Mouse (Mus musculus): ENCODE data around the gene Six5. TPM values are rescaled to one million over a fixed set of nuclear protein-coding genes. Genes with fewer than 3 reads are reported as not detected.

The Six5 gene
- total RNA-seq, 1 experiment = 3.0 TPM

- TF ChIP-seq CHD2 (IDR thresholded peaks at IDR 0.05; ENCODE audit: low read depth, low read length) = no peak
- TF ChIP-seq MAFK (IDR thresholded peaks at IDR 0.05; ENCODE audit: insufficient read depth, low read depth, low read length) = no peak
- TF ChIP-seq HCFC1 (IDR thresholded peaks at IDR 0.05; ENCODE audit: borderline replicate concordance, insufficient read depth, low read length) = no peak
- TF ChIP-seq ZC3H11A (IDR thresholded peaks at IDR 0.05; ENCODE audit: borderline replicate concordance, low read depth, low read length) = no peak
- TF ChIP-seq ZNF384 (IDR thresholded peaks at IDR 0.05; ENCODE audit: low read depth, low read length) = no peak
- Histone ChIP-seq H3K36me3 (ENCODE audit: control insufficient read depth, insufficient read depth, low read length, poor library complexity, severe bottlenecking) (peaks cover 71% of the 10 kb centered on the region), H3K4me1 (ENCODE audit: control insufficient read depth in 2 of 2, insufficient read depth in 2 of 2, low read length in 2 of 2, poor library complexity in 1 of 2) (peaks cover 0 to 6% of the 10 kb centered on the region in 2 experiments; a peak in 1 of 4 replicates), H3K9me3 (ENCODE audit: control insufficient read depth, insufficient read depth, low read depth, low read length) (no peaks in the 10 kb centered on the region), H3K27ac (ENCODE audit: insufficient read depth, low read depth, low read length, poor library complexity, severe bottlenecking) (no peak overlapping the region), H3K4me3 (ENCODE audit: insufficient read depth in 1 of 2, low read depth in 1 of 2, low read length in 2 of 2, poor library complexity in 1 of 2, severe bottlenecking in 1 of 2) (no peak overlapping the region), H3K9ac (ENCODE audit: insufficient read depth, low read depth, low read length, poor library complexity, severe bottlenecking) (no peak overlapping the region)
- in situ Hi-C loops (cut with MboI; ENCODE audit: low sequenced_read_pairs in 2 of 2, unreplicated experiment in 2 of 2) = no loop called here
- no peak for DNase-seq (ENCODE audit: low read depth, low spot score)
Observed at GRCm38 (mm10) chr7:19049252-19049651, 45.1 kb upstream of the Six5 start.

DNA sequence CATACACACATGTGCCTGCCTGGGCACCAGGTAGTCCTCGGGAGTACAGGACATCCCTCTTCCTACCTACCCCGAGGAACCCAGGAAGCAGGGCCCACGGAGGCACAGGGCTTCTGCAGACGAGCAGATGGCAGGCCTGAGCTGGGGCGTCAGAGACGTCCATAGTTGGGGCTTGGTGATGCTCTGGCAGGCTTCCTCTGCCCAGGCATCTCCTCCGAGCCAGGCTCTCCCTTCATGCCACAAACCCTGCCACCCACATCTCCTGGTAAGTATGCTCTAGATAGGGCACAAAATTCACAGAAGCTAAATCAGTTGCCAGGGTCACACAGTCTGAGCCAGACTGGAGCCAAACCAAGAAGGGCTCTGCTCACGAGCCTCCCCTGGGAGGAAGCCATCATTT is 44.2 kb upstream of the Six5 start:
- peaks cover 65% of the 10 kb centered on the region for H3K36me3 ChIP-seq (ENCODE audit: control insufficient read depth, insufficient read depth, low read length, poor library complexity, severe bottlenecking)
- peaks cover 0 to 8% of the 10 kb centered on the region in 2 experiments; a peak in 1 of 4 replicates for H3K4me1 ChIP-seq (ENCODE audit: control insufficient read depth in 2 of 2, insufficient read depth in 2 of 2, low read length in 2 of 2, poor library complexity in 1 of 2)
- DNase-seq (ENCODE audit: low read depth, low spot score) = no peak
- H3K4me3 ChIP-seq (ENCODE audit: insufficient read depth in 1 of 2, low read depth in 1 of 2, low read length in 2 of 2, poor library complexity in 1 of 2, severe bottlenecking in 1 of 2) = no peak overlapping the region
- H3K9ac ChIP-seq (ENCODE audit: insufficient read depth, low read depth, low read length, poor library complexity, severe bottlenecking) = no peak overlapping the region
- H3K9me3 ChIP-seq (ENCODE audit: control insufficient read depth, insufficient read depth, low read depth, low read length) = no peaks in the 10 kb centered on the region
- TF ChIP-seq MAFK (IDR thresholded peaks at IDR 0.05; ENCODE audit: insufficient read depth, low read depth, low read length) = no peak
- TF ChIP-seq ZNF384 (IDR thresholded peaks at IDR 0.05; ENCODE audit: low read depth, low read length) = no peak
- TF ChIP-seq ZC3H11A (IDR thresholded peaks at IDR 0.05; ENCODE audit: borderline replicate concordance, low read depth, low read length) = no peak
- no peak for TF ChIP-seq CHD2 (IDR thresholded peaks at IDR 0.05; ENCODE audit: low read depth, low read length)
- in situ Hi-C loops (cut with MboI; ENCODE audit: low sequenced_read_pairs in 2 of 2, unreplicated experiment in 2 of 2) = no loop called here
- H3K27ac ChIP-seq (ENCODE audit: insufficient read depth, low read depth, low read length, poor library complexity, severe bottlenecking) = no peak overlapping the region

DNA sequence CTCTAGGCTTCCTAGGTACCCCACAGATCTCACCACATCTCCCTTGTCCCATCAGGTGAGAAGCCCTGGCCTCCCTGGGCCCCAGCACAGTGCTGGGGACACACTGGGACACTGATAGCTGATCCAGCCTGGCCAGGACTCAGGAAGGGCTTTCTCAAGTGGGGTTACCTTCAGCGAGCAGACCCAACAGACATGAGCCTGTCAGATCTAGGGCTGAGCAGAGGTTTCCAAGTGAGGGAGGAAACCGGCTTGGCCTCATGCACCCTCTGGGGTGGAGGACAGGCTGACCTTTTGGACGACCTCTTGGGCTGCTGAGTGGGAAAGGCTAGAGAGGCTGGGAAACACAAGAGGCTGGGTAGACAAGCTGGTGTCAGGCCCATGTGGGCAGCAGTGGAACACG is 43.2 kb upstream of the Six5 start:
- H3K9me3 ChIP-seq (ENCODE audit: control insufficient read depth, insufficient read depth, low read depth, low read length) = no peaks in the 10 kb centered on the region
- TF ChIP-seq CHD2 (IDR thresholded peaks at IDR 0.05; ENCODE audit: low read depth, low read length) = no peak
- TF ChIP-seq ZNF384 (IDR thresholded peaks at IDR 0.05; ENCODE audit: low read depth, low read length) = no peak
- no peak for TF ChIP-seq MAFK (IDR thresholded peaks at IDR 0.05; ENCODE audit: insufficient read depth, low read depth, low read length)
- TF ChIP-seq HCFC1 (IDR thresholded peaks at IDR 0.05; ENCODE audit: borderline replicate concordance, insufficient read depth, low read length) = no peak
- TF ChIP-seq ZC3H11A (IDR thresholded peaks at IDR 0.05; ENCODE audit: borderline replicate concordance, low read depth, low read length) = no peak
- peaks cover 56% of the 10 kb centered on the region for H3K36me3 ChIP-seq (ENCODE audit: control insufficient read depth, insufficient read depth, low read length, poor library complexity, severe bottlenecking)
- H3K4me3 ChIP-seq (ENCODE audit: insufficient read depth in 1 of 2, low read depth in 1 of 2, low read length in 2 of 2, poor library complexity in 1 of 2, severe bottlenecking in 1 of 2) = no peak overlapping the region
- DNase-seq (ENCODE audit: low read depth, low spot score) = no peak
- H3K4me1 ChIP-seq (ENCODE audit: control insufficient read depth in 2 of 2, insufficient read depth in 2 of 2, low read length in 2 of 2, poor library complexity in 1 of 2) = peaks cover 0 to 8% of the 10 kb centered on the region in 2 experiments; a peak in 1 of 4 replicates
- in situ Hi-C loops (cut with MboI; ENCODE audit: low sequenced_read_pairs in 2 of 2, unreplicated experiment in 2 of 2) = no loop called here
- no peak overlapping the region for H3K9ac ChIP-seq (ENCODE audit: insufficient read depth, low read depth, low read length, poor library complexity, severe bottlenecking)
- no peak overlapping the region for H3K27ac ChIP-seq (ENCODE audit: insufficient read depth, low read depth, low read length, poor library complexity, severe bottlenecking)

DNA sequence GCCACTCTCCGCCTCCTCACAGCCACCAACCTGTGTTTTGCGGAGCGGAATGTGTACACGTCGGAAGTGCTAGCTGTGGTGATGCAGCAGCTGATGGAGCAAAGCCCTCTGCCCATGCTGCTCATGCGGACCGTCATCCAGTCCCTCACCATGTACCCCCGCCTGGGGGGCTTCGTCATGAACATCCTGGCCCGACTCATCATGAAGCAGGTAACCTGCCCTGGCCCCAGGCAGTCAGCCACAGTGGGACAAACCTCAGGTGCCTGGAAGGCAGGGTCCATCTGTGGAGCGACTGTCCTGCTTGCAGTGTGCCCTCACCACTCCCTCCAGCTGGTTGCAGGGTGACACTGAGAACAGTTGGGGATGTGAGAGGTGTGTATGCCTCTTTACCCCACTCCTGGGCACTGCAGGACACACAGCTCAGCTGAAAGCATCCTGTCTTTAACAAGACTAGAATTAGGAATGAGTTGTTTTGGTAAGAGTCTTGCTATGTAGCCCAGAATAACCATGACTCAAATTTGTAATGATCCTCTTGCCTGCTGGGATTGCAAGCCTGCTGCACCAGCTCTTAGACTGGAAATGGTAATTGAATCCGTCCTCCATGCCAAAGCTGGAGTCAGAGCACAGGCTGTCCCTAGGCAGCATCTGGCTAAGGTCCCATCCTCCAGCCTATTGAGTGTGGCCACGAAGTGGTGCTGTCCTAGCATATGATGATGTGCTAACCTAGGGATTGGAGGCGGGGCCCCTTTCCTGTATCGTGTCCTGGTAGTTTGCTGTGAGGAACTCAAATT is 41.9 kb upstream of the Six5 start:
- Histone ChIP-seq H3K36me3 (ENCODE audit: control insufficient read depth, insufficient read depth, low read length, poor library complexity, severe bottlenecking) (peaks cover 43% of the 10 kb centered on the region), H3K9me3 (ENCODE audit: control insufficient read depth, insufficient read depth, low read depth, low read length) (no peaks in the 10 kb centered on the region), H3K9ac (ENCODE audit: insufficient read depth, low read depth, low read length, poor library complexity, severe bottlenecking) (no peak overlapping the region), H3K4me1 (ENCODE audit: control insufficient read depth in 2 of 2, insufficient read depth in 2 of 2, low read length in 2 of 2, poor library complexity in 1 of 2) (peaks cover 0 to 8% of the 10 kb centered on the region in 2 experiments; a peak in 1 of 4 replicates), H3K27ac (ENCODE audit: insufficient read depth, low read depth, low read length, poor library complexity, severe bottlenecking) (no peak overlapping the region), H3K4me3 (ENCODE audit: insufficient read depth in 1 of 2, low read depth in 1 of 2, low read length in 2 of 2, poor library complexity in 1 of 2, severe bottlenecking in 1 of 2) (no peak overlapping the region)
- DNase-seq (ENCODE audit: low read depth, low spot score) = no peak
- TF ChIP-seq HCFC1 (IDR thresholded peaks at IDR 0.05; ENCODE audit: borderline replicate concordance, insufficient read depth, low read length) = no peak
- no peak for TF ChIP-seq ZC3H11A (IDR thresholded peaks at IDR 0.05; ENCODE audit: borderline replicate concordance, low read depth, low read length)
- no peak for TF ChIP-seq ZNF384 (IDR thresholded peaks at IDR 0.05; ENCODE audit: low read depth, low read length)
- TF ChIP-seq MAFK (IDR thresholded peaks at IDR 0.05; ENCODE audit: insufficient read depth, low read depth, low read length) = no peak
- TF ChIP-seq CHD2 (IDR thresholded peaks at IDR 0.05; ENCODE audit: low read depth, low read length) = no peak
- in situ Hi-C loops (cut with MboI; ENCODE audit: low sequenced_read_pairs in 2 of 2, unreplicated experiment in 2 of 2) = no loop called here

Measured in ES-E14 (cell line).